Mouse (Mus musculus): ENCODE results near the gene Ddx43. TPM values are rescaled to one million over a fixed set of nuclear protein-coding genes. Genes with fewer than 3 reads are reported as not detected.

The Ddx43 gene
- not detected for polyA plus RNA-seq (2014; fragmentation: Illumina TruSeq; extraction: RNeasy Lipid Tissue Mini Kit (QIAGEN cat#74804); ENCODE audit: low read depth, low replicate concordance)

GRCm38 (mm10) chr9:78395630-78396351, at the start of gene Ddx43:
Gene Ddx43, plus strand, starts transcription at chr9:78395777.

DNA sequence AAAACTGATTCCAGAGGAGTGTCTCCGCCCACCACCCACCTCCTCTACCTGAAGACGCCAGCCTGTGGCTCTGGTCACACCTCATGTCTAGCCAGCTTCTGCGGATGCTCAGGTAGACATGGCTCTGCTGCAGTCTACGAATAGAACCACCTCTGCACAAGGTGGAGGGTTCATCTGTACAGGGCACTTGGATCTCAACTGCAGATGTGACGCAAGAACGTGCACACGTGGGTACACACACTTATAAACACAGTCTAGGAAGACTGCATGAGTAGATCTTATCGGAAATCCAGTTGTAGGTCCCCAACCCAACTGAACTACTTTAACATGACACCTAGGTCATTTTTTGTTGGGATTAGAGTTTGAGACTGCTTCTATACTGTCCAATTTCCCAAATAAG, 40.0 kb upstream of the Ddx43 start, which contains the start of gene Gsta2:
Gene Gsta2 (minus strand): TSS at position 178 of the 400 bp plus-strand sequence.

GRCm38 (mm10) chr9:78367959-78368358, 27.6 kb upstream of the Ddx43 start, which contains the start of gene Dppa5a:
Gene Dppa5a, minus strand, starts transcription at chr9:78368177.

DNA sequence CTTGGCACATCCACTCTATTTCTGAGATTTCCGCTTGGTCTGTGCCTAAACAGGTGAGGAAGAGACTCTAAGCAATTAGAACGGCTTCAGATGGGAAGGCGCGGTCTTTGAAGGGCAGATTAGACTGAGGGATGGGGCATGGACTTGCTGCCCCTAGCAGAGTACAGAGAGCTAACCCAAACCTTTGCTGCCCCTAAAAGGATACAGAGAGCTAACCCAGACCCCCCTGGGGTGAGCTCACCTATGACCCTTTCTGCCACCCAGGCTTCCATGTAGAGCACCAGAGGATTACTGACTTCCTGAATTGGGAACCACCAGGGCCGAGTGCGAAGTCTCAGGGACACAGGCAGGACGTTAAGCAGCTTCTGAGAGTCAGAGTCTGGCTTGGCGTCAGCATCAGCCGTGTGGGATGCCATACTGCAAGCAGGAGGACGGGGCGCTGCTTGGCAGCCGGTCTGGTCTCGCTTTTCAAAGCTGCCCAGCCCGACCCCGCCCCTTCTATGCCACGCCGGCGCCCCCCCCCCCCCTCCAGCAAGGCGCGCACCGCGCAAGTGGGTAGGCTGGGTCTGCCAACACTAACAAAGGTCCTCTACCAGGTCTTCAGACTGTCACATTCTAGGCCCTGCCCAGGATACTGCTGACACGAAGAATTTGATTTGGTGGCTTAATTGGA, 17.3 kb upstream of the Ddx43 start, which contains the start of gene Ooep:
Gene Ooep (minus strand): TSS at position 613 of the 673 bp plus-strand sequence.

GRCm38 (mm10) chr9:78442579-78443392, 47.2 kb downstream of the Ddx43 start, which contains the start of gene Cgas:
Gene Cgas, minus strand, starts transcription at chr9:78443237.

GRCm38 (mm10) chr9:78447973-78448873, 52.6 kb downstream of the Ddx43 start, which contains the start of the genes Mto1 and Gm17324:
Gene Mto1, plus strand, starts transcription at chr9:78448208.
Gene Gm17324, minus strand, starts transcription at chr9:78448786.

Other genes starting within 250 kb of the Ddx43 start
- 131 TPM for gene Gsta4, start 213.0 kb upstream of the Ddx43 start, polyA plus RNA-seq (2014; fragmentation: Illumina TruSeq; extraction: RNeasy Lipid Tissue Mini Kit (QIAGEN cat#74804); ENCODE audit: low read depth, low replicate concordance)
- gene Gsta1, start 165.1 kb upstream of the Ddx43 start, polyA plus RNA-seq (2014; fragmentation: Illumina TruSeq; extraction: RNeasy Lipid Tissue Mini Kit (QIAGEN cat#74804); ENCODE audit: low read depth, low replicate concordance) = 8.0 TPM
- gene Gm3776, start 138.6 kb upstream of the Ddx43 start, polyA plus RNA-seq (2014; fragmentation: Illumina TruSeq; extraction: RNeasy Lipid Tissue Mini Kit (QIAGEN cat#74804); ENCODE audit: low read depth, low replicate concordance) = 5.5 TPM
- not detected for gene Gm10639, start 105.9 kb upstream of the Ddx43 start, polyA plus RNA-seq (2014; fragmentation: Illumina TruSeq; extraction: RNeasy Lipid Tissue Mini Kit (QIAGEN cat#74804); ENCODE audit: low read depth, low replicate concordance)
- not detected for gene Omt2a, start 81.0 kb upstream of the Ddx43 start, polyA plus RNA-seq (2014; fragmentation: Illumina TruSeq; extraction: RNeasy Lipid Tissue Mini Kit (QIAGEN cat#74804); ENCODE audit: low read depth, low replicate concordance)
- not detected for gene Omt2b, start 68.2 kb upstream of the Ddx43 start, polyA plus RNA-seq (2014; fragmentation: Illumina TruSeq; extraction: RNeasy Lipid Tissue Mini Kit (QIAGEN cat#74804); ENCODE audit: low read depth, low replicate concordance)
- not detected for gene Gsta2, start 40.0 kb upstream of the Ddx43 start, polyA plus RNA-seq (2014; fragmentation: Illumina TruSeq; extraction: RNeasy Lipid Tissue Mini Kit (QIAGEN cat#74804); ENCODE audit: low read depth, low replicate concordance)
- gene Dppa5a, start 27.6 kb upstream of the Ddx43 start, polyA plus RNA-seq (2014; fragmentation: Illumina TruSeq; extraction: RNeasy Lipid Tissue Mini Kit (QIAGEN cat#74804); ENCODE audit: low read depth, low replicate concordance) = not detected
- not detected for gene Ooep, start 17.1 kb upstream of the Ddx43 start, polyA plus RNA-seq (2014; fragmentation: Illumina TruSeq; extraction: RNeasy Lipid Tissue Mini Kit (QIAGEN cat#74804); ENCODE audit: low read depth, low replicate concordance)
- 0.58 TPM for gene Cgas, start 47.5 kb downstream of the Ddx43 start, polyA plus RNA-seq (2014; fragmentation: Illumina TruSeq; extraction: RNeasy Lipid Tissue Mini Kit (QIAGEN cat#74804); ENCODE audit: low read depth, low replicate concordance)
- 30.0 TPM for gene Mto1, start 52.4 kb downstream of the Ddx43 start, polyA plus RNA-seq (2014; fragmentation: Illumina TruSeq; extraction: RNeasy Lipid Tissue Mini Kit (QIAGEN cat#74804); ENCODE audit: low read depth, low replicate concordance)
- gene Gm17324, start 53.0 kb downstream of the Ddx43 start, polyA plus RNA-seq (2014; fragmentation: Illumina TruSeq; extraction: RNeasy Lipid Tissue Mini Kit (QIAGEN cat#74804); ENCODE audit: low read depth, low replicate concordance) = not detected
- gene Eef1a1, start 93.4 kb downstream of the Ddx43 start, polyA plus RNA-seq (2014; fragmentation: Illumina TruSeq; extraction: RNeasy Lipid Tissue Mini Kit (QIAGEN cat#74804); ENCODE audit: low read depth, low replicate concordance) = 1,325 TPM
- gene Slc17a5, start 192.3 kb downstream of the Ddx43 start, polyA plus RNA-seq (2014; fragmentation: Illumina TruSeq; extraction: RNeasy Lipid Tissue Mini Kit (QIAGEN cat#74804); ENCODE audit: low read depth, low replicate concordance) = 5.2 TPM
- gene Cd109, start 219.8 kb downstream of the Ddx43 start, polyA plus RNA-seq (2014; fragmentation: Illumina TruSeq; extraction: RNeasy Lipid Tissue Mini Kit (QIAGEN cat#74804); ENCODE audit: low read depth, low replicate concordance) = 1.1 TPM